Mouse (Mus musculus): Measurements from ENCODE around the gene Mmp20. TPM values are rescaled to one million over a fixed set of nuclear protein-coding genes. Genes with fewer than 3 reads are reported as not detected.

Gene Mmp20
- not detected in 2 replicates for polyA plus RNA-seq (2015; fragmentation: Nextera tagmentation; extraction: Ambion mirVana)

GRCm38 (mm10) chr9:7627931-7628330 lies at the start of gene Mmp20:
Gene Mmp20, plus strand, starts transcription at chr9:7628231.

GRCm38 (mm10) chr9:7691790-7692189 lies 63.8 kb downstream of the Mmp20 start, which contains the start of gene Mmp7:
Gene Mmp7, plus strand, starts transcription at chr9:7692090.

Other genes starting within 250 kb of the Mmp20 start
- gene Mmp1b, start 240.2 kb upstream of the Mmp20 start, polyA plus RNA-seq (2015; fragmentation: Nextera tagmentation; extraction: Ambion mirVana), result not detected in 2 replicates
- gene Mmp3, start 182.4 kb upstream of the Mmp20 start, polyA plus RNA-seq (2015; fragmentation: Nextera tagmentation; extraction: Ambion mirVana), result not detected in 2 replicates
- gene Mmp10, start 125.9 kb upstream of the Mmp20 start, polyA plus RNA-seq (2015; fragmentation: Nextera tagmentation; extraction: Ambion mirVana), result not detected in 2 replicates
- 0.11 and 0.52 TPM in 2 replicates for gene Mmp8, start 69.8 kb upstream of the Mmp20 start, polyA plus RNA-seq (2015; fragmentation: Nextera tagmentation; extraction: Ambion mirVana)
- not detected in 2 replicates for gene Mmp27, start 56.8 kb upstream of the Mmp20 start, polyA plus RNA-seq (2015; fragmentation: Nextera tagmentation; extraction: Ambion mirVana)
- not detected in 2 replicates for gene Mmp7, start 63.9 kb downstream of the Mmp20 start, polyA plus RNA-seq (2015; fragmentation: Nextera tagmentation; extraction: Ambion mirVana)
- gene Tmem123, start 135.8 kb downstream of the Mmp20 start, polyA plus RNA-seq (2015; fragmentation: Nextera tagmentation; extraction: Ambion mirVana), result 11.4 and 12.2 TPM in 2 replicates
- 27.3 and 29.8 TPM in 2 replicates for gene Birc2, start 208.8 kb downstream of the Mmp20 start, polyA plus RNA-seq (2015; fragmentation: Nextera tagmentation; extraction: Ambion mirVana)
- 1.8 and 2.1 TPM in 2 replicates for gene Birc3, start 245.0 kb downstream of the Mmp20 start, polyA plus RNA-seq (2015; fragmentation: Nextera tagmentation; extraction: Ambion mirVana)

All from neural tube, postnatal 0 days (tissue).